Mouse (Mus musculus): ENCODE results near the gene Ngfr. TPM values are rescaled to one million over a fixed set of nuclear protein-coding genes. Genes with fewer than 3 reads are reported as not detected.

Gene Ngfr
- total and polyA plus RNA-seq, 3 experiments, result 0.05 TPM; not detected in 2

DNA sequence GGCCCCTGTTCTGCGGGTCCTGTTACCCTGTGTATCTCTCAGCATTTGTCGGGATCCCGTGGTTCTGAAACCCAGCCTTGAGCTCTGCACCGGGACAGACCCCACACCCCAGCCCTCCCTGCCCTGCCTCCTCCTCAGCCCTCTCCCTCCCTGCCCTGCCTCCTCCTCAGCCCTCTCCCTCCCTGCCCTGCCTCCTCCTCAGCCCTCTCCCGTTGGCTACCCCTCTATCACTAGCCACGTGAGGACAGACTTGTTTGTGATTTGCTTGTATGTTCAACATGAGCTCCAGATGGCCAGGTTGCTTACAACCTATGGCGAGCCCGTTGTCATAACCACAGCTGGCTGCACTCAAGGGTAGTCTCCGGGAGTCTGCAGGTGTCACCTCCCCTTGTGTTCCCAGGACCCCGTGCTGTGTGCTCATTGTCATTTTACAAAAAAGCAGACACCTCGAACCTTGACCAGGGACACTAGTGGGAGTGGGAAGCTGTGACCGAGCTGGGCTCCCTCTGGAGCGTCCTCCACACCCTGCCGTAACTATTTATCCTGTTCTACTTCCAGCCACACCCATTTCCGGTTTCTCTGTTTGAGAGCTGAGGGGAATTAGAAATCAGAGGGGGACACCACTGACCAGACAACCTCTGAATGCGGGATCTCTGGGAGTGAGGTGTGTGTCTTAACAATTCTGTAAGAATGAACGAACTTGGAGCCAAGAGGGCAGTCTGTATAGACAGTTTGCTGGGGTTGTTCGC lies 46.7 kb downstream of the Ngfr start:
- DNase-seq (ENCODE audit: low spot score), result no peak

DNA sequence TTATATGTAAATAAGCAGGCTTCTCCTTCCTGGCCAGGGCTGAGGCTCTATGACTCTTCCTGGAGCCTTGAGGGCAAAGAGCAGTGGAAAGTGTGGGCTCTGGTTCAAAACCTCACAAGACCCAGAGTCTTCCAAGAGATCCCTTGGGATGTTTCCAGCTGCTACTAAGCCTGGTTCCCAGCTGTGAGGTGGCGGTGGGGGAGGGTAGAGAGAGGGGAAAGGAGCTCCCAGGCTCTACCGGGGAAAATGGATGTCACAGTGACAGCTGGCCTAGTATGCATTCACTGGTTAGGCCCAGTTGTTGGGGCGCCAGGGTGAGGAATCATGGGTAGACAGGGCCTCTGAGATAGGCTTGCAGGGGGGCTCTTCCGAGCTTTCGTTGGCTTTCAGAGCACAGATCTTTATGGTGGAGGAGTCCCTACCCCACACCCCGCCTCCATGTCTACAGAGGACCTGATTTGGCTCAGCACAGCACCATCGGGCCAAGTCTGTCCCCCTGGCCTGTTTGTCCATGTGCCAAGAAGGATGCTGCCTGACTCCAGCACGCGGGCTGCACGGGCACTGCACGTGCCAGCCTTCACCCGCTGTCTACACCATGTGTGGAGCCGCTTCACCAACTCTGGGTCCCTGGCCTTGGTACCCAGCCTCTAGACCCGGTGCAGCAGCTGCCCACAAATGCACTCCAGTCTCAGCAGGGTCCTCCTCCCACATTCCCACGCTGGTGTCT lies 49.0 kb downstream of the Ngfr start:
- no peak for TF ChIP-seq CTCF (IDR thresholded peaks at IDR 0.05; ENCODE audit: low read depth, low read length)
- TF ChIP-seq TAL1 (conservative IDR thresholded peaks at IDR 0.05; ENCODE audit: low read depth, low read length), result no peak
- TF ChIP-seq GATA1 (IDR thresholded peaks at IDR 0.05; ENCODE audit: borderline replicate concordance, low read length), result no peak
- TF ChIP-seq POLR2AphosphoS5 (IDR thresholded peaks at IDR 0.05; ENCODE audit: insufficient replicate concordance, low read depth, low read length), result no peak
- TF ChIP-seq GATA2 (IDR thresholded peaks at IDR 0.05; ENCODE audit: borderline replicate concordance, low read depth, low read length), result no peak
- H3K4me1 ChIP-seq (ENCODE audit: insufficient read depth, low read depth, low read length), result peaks cover 4% of the 10 kb centered on the region; the same call in 1 of the 2 replicates
- peaks cover 34% of the 10 kb centered on the region for H3K27me3 ChIP-seq (ENCODE audit: insufficient read depth, low read length)
- H3K4me3 ChIP-seq (ENCODE audit: low read depth, low read length), result no peak overlapping the region
- H3K9me3 ChIP-seq (replicated peaks), result peaks cover 8% of the 10 kb centered on the region
- DNase-seq (ENCODE audit: low spot score), result no peak
- ATAC-seq (ENCODE audit: extremely low read depth, insufficient number of reproducible peaks, low FRiP score, poor library complexity, severe bottlenecking), result no peak
- H3K36me3 ChIP-seq (replicated peaks), result no peaks in the 10 kb centered on the region

More for the DNA sequence above, 46.7 kb downstream of the Ngfr start:
- Histone ChIP-seq H3K4me1 (ENCODE audit: insufficient read depth, low read depth, low read length) (no peaks in the 10 kb centered on the region), H3K27me3 (ENCODE audit: insufficient read depth, low read length) (peaks cover 33% of the 10 kb centered on the region), H3K9me3 (replicated peaks) (peaks cover 8% of the 10 kb centered on the region), H3K4me3 (ENCODE audit: low read depth, low read length) (no peak overlapping the region), H3K36me3 (replicated peaks) (no peaks in the 10 kb centered on the region)
- no peak for TF ChIP-seq POLR2AphosphoS5 (IDR thresholded peaks at IDR 0.05; ENCODE audit: insufficient replicate concordance, low read depth, low read length)
- TF ChIP-seq CTCF (IDR thresholded peaks at IDR 0.05; ENCODE audit: low read depth, low read length), result no peak
- no peak for TF ChIP-seq TAL1 (conservative IDR thresholded peaks at IDR 0.05; ENCODE audit: low read depth, low read length)
- TF ChIP-seq GATA1 (IDR thresholded peaks at IDR 0.05; ENCODE audit: borderline replicate concordance, low read length), result no peak
- no peak for TF ChIP-seq GATA2 (IDR thresholded peaks at IDR 0.05; ENCODE audit: borderline replicate concordance, low read depth, low read length)
- no peak for ATAC-seq (ENCODE audit: extremely low read depth, insufficient number of reproducible peaks, low FRiP score, poor library complexity, severe bottlenecking)

DNA sequence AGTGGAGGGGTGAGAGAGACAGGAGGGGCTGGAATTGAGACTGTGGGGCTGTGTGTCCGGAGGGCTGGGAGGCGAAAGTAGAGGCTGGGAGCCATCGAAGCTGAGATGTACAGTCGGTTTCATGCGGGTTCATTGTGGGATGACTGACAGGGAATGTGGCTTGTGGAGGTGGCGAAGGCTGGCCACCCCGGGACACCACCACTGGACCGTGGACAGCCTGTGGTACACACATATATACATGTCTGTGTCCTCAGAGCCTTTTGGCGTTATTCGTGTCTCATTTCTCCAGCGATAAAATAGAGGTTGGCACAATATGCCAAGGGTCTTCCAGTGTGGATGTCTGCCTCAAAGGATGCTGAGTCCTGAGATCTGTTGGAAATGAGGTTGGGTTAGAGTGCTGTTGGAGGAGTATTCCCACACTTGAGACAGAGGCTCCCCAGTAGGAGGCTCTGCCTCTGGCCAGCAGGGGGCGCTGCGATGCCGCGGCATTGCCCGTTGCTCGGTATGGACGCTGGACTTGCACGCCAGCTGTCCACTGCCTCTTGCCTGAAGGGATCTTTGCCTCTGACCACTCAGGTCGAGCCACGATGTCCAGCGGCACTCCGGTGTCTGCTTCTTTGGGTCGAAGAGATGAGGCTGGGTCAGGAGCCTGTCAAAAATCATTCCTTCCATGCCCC lies 53.9 kb downstream of the Ngfr start:
- no peak for ATAC-seq (ENCODE audit: extremely low read depth, insufficient number of reproducible peaks, low FRiP score, poor library complexity, severe bottlenecking)
- H3K4me1 ChIP-seq (ENCODE audit: insufficient read depth, low read depth, low read length), result peaks cover 4% of the 10 kb centered on the region; the same call in 1 of the 2 replicates
- no peak for TF ChIP-seq GATA1 (IDR thresholded peaks at IDR 0.05; ENCODE audit: borderline replicate concordance, low read length)
- TF ChIP-seq CTCF (IDR thresholded peaks at IDR 0.05; ENCODE audit: low read depth, low read length), result peak; percentile 99
- peak; percentile 65 for DNase-seq (ENCODE audit: low spot score)
- H3K4me3 ChIP-seq (ENCODE audit: low read depth, low read length), result no peak overlapping the region; the same call in 1 of the 2 replicates
- peaks cover 16% of the 10 kb centered on the region for H3K27me3 ChIP-seq (ENCODE audit: insufficient read depth, low read length)
- H3K9me3 ChIP-seq (replicated peaks), result peaks cover 8% of the 10 kb centered on the region
- no peaks in the 10 kb centered on the region for H3K36me3 ChIP-seq (replicated peaks)

DNA sequence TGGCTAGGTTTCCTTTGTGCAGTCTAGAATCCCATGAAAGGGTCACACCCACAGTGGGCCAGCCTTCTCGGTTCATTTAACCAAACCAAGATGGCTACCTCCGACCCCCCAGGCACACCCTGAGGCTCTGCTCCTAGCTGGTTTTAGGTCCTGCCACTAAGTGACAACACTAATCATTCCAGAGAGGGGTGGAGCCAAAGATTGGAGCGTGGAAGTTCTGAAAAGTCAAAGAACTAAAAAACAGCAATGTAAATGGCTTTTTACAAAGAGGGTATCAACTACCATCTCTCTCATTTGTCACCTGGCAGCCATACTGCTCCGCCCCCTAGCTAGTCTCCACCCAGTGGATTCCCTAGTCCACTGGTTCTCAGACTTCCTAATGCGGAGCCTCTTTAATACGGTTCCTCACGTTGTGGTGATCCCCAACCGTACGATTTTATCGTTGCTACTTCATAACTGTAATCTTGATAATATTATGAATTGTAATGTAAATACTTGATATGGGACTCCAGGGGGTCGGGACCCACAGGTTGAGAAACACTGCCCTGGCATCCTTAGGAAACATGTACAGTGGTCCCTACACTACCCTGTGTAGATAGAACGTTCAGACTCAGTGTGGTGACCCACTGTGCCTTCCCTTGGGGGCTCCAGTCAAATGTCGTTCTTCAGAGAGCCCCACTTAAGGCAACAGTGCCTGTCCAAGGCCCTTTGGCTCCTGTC lies 55.0 kb downstream of the Ngfr start:
- ATAC-seq (ENCODE audit: extremely low read depth, insufficient number of reproducible peaks, low FRiP score, poor library complexity, severe bottlenecking) (no peak), DNase-seq (ENCODE audit: low spot score) (no peak)
- H3K4me3 ChIP-seq (ENCODE audit: low read depth, low read length), result no peak overlapping the region
- H3K4me1 ChIP-seq (ENCODE audit: insufficient read depth, low read depth, low read length), result peaks cover 4% of the 10 kb centered on the region; the same call in 1 of the 2 replicates
- H3K27me3 ChIP-seq (ENCODE audit: insufficient read depth, low read length), result peaks cover 13% of the 10 kb centered on the region
- H3K9me3 ChIP-seq (replicated peaks), result peaks cover 6% of the 10 kb centered on the region
- no peaks in the 10 kb centered on the region for H3K36me3 ChIP-seq (replicated peaks)
- TF ChIP-seq GATA2 (IDR thresholded peaks at IDR 0.05; ENCODE audit: borderline replicate concordance, low read depth, low read length) (no peak), POLR2AphosphoS5 (IDR thresholded peaks at IDR 0.05; ENCODE audit: insufficient replicate concordance, low read depth, low read length) (no peak), TAL1 (conservative IDR thresholded peaks at IDR 0.05; ENCODE audit: low read depth, low read length) (no peak), CTCF (IDR thresholded peaks at IDR 0.05; ENCODE audit: low read depth, low read length) (no peak), GATA1 (IDR thresholded peaks at IDR 0.05; ENCODE audit: borderline replicate concordance, low read length) (no peak)

DNA sequence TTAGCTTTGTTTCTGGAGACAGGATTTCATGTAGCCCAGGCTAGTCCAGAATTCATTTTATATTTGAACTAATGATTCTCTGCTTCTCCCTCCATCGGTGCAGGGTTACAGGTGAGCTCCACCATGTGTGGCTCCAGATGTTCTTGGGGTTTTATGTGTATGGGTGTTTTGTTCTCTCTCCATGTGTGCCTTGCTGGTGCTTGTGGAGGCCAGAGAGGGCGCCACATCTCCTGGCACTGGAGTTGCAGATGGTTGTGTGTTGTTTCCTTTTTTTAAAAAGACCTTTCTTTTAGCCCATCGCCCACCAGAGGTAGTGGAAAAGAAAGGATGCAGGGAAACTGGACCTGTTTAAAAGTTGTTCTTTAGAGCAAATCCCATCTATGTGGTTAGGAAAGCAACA lies 59.3 kb downstream of the Ngfr start:
- Histone ChIP-seq H3K9me3 (replicated peaks) (no peaks in the 10 kb centered on the region), H3K36me3 (replicated peaks) (no peaks in the 10 kb centered on the region), H3K27me3 (ENCODE audit: insufficient read depth, low read length) (peaks cover 31% of the 10 kb centered on the region), H3K4me3 (ENCODE audit: low read depth, low read length) (no peak overlapping the region), H3K4me1 (ENCODE audit: insufficient read depth, low read depth, low read length) (no peaks in the 10 kb centered on the region)
- no peak for TF ChIP-seq POLR2AphosphoS5 (IDR thresholded peaks at IDR 0.05; ENCODE audit: insufficient replicate concordance, low read depth, low read length)
- DNase-seq (ENCODE audit: low spot score), result no peak
- ATAC-seq (ENCODE audit: extremely low read depth, insufficient number of reproducible peaks, low FRiP score, poor library complexity, severe bottlenecking), result no peak

DNA sequence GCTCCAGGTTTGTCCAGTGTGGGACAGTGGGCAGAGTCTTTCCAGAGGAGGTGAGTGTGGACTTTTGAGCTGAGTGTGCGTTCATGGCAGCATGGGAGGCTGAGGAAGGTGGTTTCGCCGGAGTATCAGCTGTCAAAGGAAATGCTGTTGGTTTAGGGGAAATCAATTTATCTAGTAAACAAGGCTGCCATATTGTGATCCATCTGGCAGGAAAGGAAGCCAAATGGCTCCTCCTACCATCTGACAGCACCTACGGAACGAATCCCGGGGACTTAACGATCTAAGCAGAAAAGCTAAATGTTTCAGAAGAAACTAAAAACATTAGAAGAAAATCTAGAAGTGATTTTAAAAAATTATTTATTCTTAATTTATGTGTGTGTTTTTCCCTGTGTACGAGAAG lies 60.2 kb downstream of the Ngfr start:
- no peak for TF ChIP-seq GATA2 (IDR thresholded peaks at IDR 0.05; ENCODE audit: borderline replicate concordance, low read depth, low read length)
- no peak for TF ChIP-seq CTCF (IDR thresholded peaks at IDR 0.05; ENCODE audit: low read depth, low read length)
- TF ChIP-seq POLR2AphosphoS5 (IDR thresholded peaks at IDR 0.05; ENCODE audit: insufficient replicate concordance, low read depth, low read length), result no peak
- H3K4me1 ChIP-seq (ENCODE audit: insufficient read depth, low read depth, low read length), result no peaks in the 10 kb centered on the region
- H3K4me3 ChIP-seq (ENCODE audit: low read depth, low read length), result no peak overlapping the region
- peaks cover 40% of the 10 kb centered on the region for H3K27me3 ChIP-seq (ENCODE audit: insufficient read depth, low read length)
- no peaks in the 10 kb centered on the region for H3K36me3 ChIP-seq (replicated peaks)
- H3K9me3 ChIP-seq (replicated peaks), result no peaks in the 10 kb centered on the region
- DNase-seq (ENCODE audit: low spot score), result no peak
- no peak for ATAC-seq (ENCODE audit: extremely low read depth, insufficient number of reproducible peaks, low FRiP score, poor library complexity, severe bottlenecking)
